Mouse (Mus musculus) spleen, adult 2 months (tissue): ENCODE measurements around the gene Cradd.

Experiments used
- CTCF ChIP-seq: fragments of 200-500 bp; IDR thresholded peaks from 2 replicates; pipeline ENCODE4 v1.5.1; 2011; ENCODE audit warnings: mild to moderate bottlenecking, inconsistent platforms; ENCODE audit not compliant: insufficient read depth, insufficient read length, insufficient replicate concordance; ENCODE audit errors: extremely low read depth
- POLR2A ChIP-seq: fragments of 200-500 bp; IDR thresholded peaks from 2 replicates; pipeline ENCODE4 v1.6.1; 2011; ENCODE audit warnings: low read depth, low read length, inconsistent platforms

DNA sequence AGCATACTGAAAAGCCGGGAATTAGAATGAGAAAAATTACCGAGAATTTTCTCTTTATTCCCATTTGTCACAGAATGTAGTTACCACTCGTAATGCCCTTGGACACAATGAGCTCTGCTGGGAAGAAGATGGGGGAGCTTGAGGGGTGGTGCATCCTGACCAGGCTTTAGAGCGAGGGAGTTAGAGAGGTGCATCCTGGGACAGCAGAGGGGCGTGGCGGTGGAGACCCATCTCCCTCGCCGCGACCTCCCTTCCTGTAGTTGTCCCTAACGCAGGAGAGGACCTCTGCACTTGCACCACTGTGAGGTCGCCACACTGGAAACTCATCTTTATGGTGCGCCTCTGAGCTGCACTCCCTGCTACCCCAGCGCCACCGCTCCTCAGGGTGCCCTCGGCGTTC, 72.3 kb downstream of the Cradd start:
- TF ChIP-seq CTCF: no peak
- no peak for TF ChIP-seq POLR2A
